ENCODE assay signal across 8 mouse cellular contexts in genomic region chr8:22302896-22303306, GRCm38 (mm10). TPM values are rescaled to one million over a fixed set of nuclear protein-coding genes. Genes with fewer than 3 reads are reported as not detected.
DNase-seq lines count a peak whose midpoint lies in the region; ATAC-seq and TF ChIP-seq lines count a peak whose summit lies in the region.
"Had no signal": no experiment of that assay in that cellular context is flagged by ENCODE, and none has a peak within 500 bp of the region (broad histone marks: within the 10 kb centered on the region; RNA-seq: fewer than 3 reads in every experiment).

No protein-coding gene starts in this region.

- H3K9me3 ChIP-seq in hindbrain, embryonic 14.5 days (ENCODE audit: control insufficient read depth, low read length), result no peaks in the 10 kb centered on the region
- H3K9me3 ChIP-seq in limb, embryonic 15.5 days, result no peaks in the 10 kb centered on the region

- no peaks in the 10 kb centered on the region for H3K36me3 ChIP-seq in hindbrain, embryonic 14.5 days (replicated peaks; ENCODE audit: control insufficient read depth, insufficient read depth)
- H3K36me3 ChIP-seq in limb, embryonic 15.5 days, result no peaks in the 10 kb centered on the region
- H3K36me3 ChIP-seq in myocyte (ENCODE audit: control insufficient read depth, insufficient read depth), result no peaks in the 10 kb centered on the region

- no peak for TF ChIP-seq POLR2A in myocyte (IDR thresholded peaks at IDR 0.05; ENCODE audit: insufficient read length, low read depth)

- no peak overlapping the region for H3K27ac ChIP-seq in hindbrain, embryonic 14.5 days
- H3K27ac ChIP-seq in limb, embryonic 15.5 days, result no peak overlapping the region

- H3K27me3 ChIP-seq in hindbrain, embryonic 14.5 days (ENCODE audit: control insufficient read depth, insufficient read depth, low read length), result no peaks in the 10 kb centered on the region
- no peaks in the 10 kb centered on the region for H3K27me3 ChIP-seq in limb, embryonic 15.5 days
- H3K27me3 ChIP-seq in myocyte (ENCODE audit: control insufficient read depth, insufficient read depth, insufficient read length), result peaks cover 14% of the 10 kb centered on the region

- peak; percentile 65 for ATAC-seq in common myeloid progenitor, adult 5-6 weeks (replicated peaks; ENCODE audit: low read depth, poor library complexity, severe bottlenecking)
- ATAC-seq in hindbrain, embryonic 14.5 days (ENCODE audit: low FRiP score), result peak; percentile 82; the same call in 1 of the 2 replicates
- no peak for ATAC-seq in limb, embryonic 15.5 days (ENCODE audit: insufficient number of reproducible peaks, low FRiP score, low TSS enrichment, low read depth)

- H3K9ac ChIP-seq in hindbrain, embryonic 14.5 days, result peak overlapping the region; percentile 28; the same call in 1 of the 2 replicates
- no peak overlapping the region for H3K9ac ChIP-seq in limb, embryonic 15.5 days

- peak overlapping the region; percentile 38 for H3K4me2 ChIP-seq in hindbrain, embryonic 14.5 days (replicated peaks)
- H3K4me2 ChIP-seq in limb, embryonic 15.5 days, result peak overlapping the region; percentile 31
- H3K4me2 ChIP-seq in myocyte (ENCODE audit: low read depth), result peak overlapping the region; percentile 42

- DNase-seq in NIH3T3 (ENCODE audit: low read depth), result peak; percentile 10
- DNase-seq in hindbrain, embryonic 14.5 days (ENCODE audit: low spot score), result peak; percentile 45
- no peak for DNase-seq in layer of hippocampus, adult 11-12 months (ENCODE audit: low spot score)
- no peak for DNase-seq in left cerebral cortex, adult 11 months (ENCODE audit: low spot score)

- H3K4me3 ChIP-seq in hindbrain, embryonic 14.5 days (replicated peaks; ENCODE audit: low read length), result peak overlapping the region; percentile 21
- H3K4me3 ChIP-seq in limb, embryonic 15.5 days, result no peak overlapping the region
- H3K4me3 ChIP-seq in myocyte, result no peak overlapping the region

- H3K4me1 ChIP-seq in hindbrain, embryonic 14.5 days (replicated peaks; ENCODE audit: control insufficient read depth, insufficient read depth, low read length), result no peaks in the 10 kb centered on the region
- peaks cover 5% of the 10 kb centered on the region; the same call in 1 of the 2 replicates for H3K4me1 ChIP-seq in limb, embryonic 15.5 days

- no peaks in the 10 kb centered on the region for H3K79me2 ChIP-seq in myocyte (ENCODE audit: control insufficient read depth, insufficient read depth)

- no peak overlapping the region for H3ac ChIP-seq in myocyte (ENCODE audit: control insufficient read depth, insufficient read length)

- WGBS in hindbrain, embryonic 14.5 days, result 18% methylated on average over 7 of the region's 7 CpGs
- 18% methylated on average over 7 of the region's 7 CpGs for WGBS in limb, embryonic 15.5 days

TF ChIP-seq in myocyte, 11 proteins besides CTCF, POLR2A, EP300 and RAD21:
- TF ChIP-seq MYOD1 (IDR thresholded peaks at IDR 0.05; ENCODE audit: control insufficient read depth in 1 of 3, insufficient read length in 2 of 3, low read depth in 2 of 3) (no peak), POLR2AphosphoS2 (IDR thresholded peaks at IDR 0.05; ENCODE audit: insufficient read length, low read depth) (no peak), MAX (IDR thresholded peaks at IDR 0.05; ENCODE audit: low read depth) (no peak), USF1 (IDR thresholded peaks at IDR 0.05; ENCODE audit: low read depth) (no peak), TCF3 (IDR thresholded peaks at IDR 0.05; ENCODE audit: insufficient read length, low read depth) (no peak), TCF12 (IDR thresholded peaks at IDR 0.05; ENCODE audit: insufficient read depth, poor library complexity, severe bottlenecking) (no peak), E2F4 (IDR thresholded peaks at IDR 0.05; ENCODE audit: insufficient read depth) (no peak), SRF (IDR thresholded peaks at IDR 0.05; ENCODE audit: control insufficient read depth, insufficient read length, low read depth) (no peak), CEBPB (IDR thresholded peaks at IDR 0.05; ENCODE audit: insufficient read depth, poor library complexity, severe bottlenecking) (no peak), MYOG (IDR thresholded peaks at IDR 0.05; ENCODE audit: control insufficient read depth in 1 of 3, insufficient read depth in 1 of 3, insufficient read length in 2 of 3, low read depth in 2 of 3) (no peak)

RNA-seq across cellular contexts. Expression of gene Tpte, which starts 19.7 kb away (rescaled TPM):
- not detected in 2 replicates for total RNA-seq in common myeloid progenitor, adult 5-6 weeks (2017)
- not detected in 2 replicates for polyA plus RNA-seq in hindbrain, embryonic 14.5 days (2014; fragmentation: Nextera tagmentation; extraction: Ambion mirVana)
- not detected in 2 replicates for polyA plus RNA-seq in limb, embryonic 15.5 days (2015; fragmentation: Nextera tagmentation; extraction: Ambion mirVana)
- not detected for polyA plus RNA-seq in myocyte (2012; fragmentation: generic; extraction: Trizol)
- polyA plus RNA-seq: liver, embryonic 16.5 days had no signal

Comparison
In these comparisons a context has a peak if more than half of its experiments do, and no peak if none do; other contexts are left out.
1. DNase-seq: peak in NIH3T3 (single experiment) and hindbrain, embryonic 14.5 days (single experiment); none in layer of hippocampus, adult 11-12 months (single experiment) and left cerebral cortex, adult 11 months (single experiment).
2. Peak in every context shown above with its lines, with median percentiles within 50 percentile points of each other: H3K4me2 ChIP-seq.